Mouse (Mus musculus): ENCODE data around the gene Skint11.

GRCm38 (mm10) chr4:114161149-114161548, 2.0 kb upstream of the Skint11 start:
- TF ChIP-seq CTCF (IDR thresholded peaks at IDR 0.05; ENCODE audit: low read depth, low read length) (no peak), POLR2A (IDR thresholded peaks at IDR 0.05; ENCODE audit: extremely low read depth, insufficient read depth, low read length) (no peak)

Data from liver, adult 2 months (tissue).